Comparison of ENCODE assay signal across 23 mouse cellular contexts in the genomic region with DNA sequence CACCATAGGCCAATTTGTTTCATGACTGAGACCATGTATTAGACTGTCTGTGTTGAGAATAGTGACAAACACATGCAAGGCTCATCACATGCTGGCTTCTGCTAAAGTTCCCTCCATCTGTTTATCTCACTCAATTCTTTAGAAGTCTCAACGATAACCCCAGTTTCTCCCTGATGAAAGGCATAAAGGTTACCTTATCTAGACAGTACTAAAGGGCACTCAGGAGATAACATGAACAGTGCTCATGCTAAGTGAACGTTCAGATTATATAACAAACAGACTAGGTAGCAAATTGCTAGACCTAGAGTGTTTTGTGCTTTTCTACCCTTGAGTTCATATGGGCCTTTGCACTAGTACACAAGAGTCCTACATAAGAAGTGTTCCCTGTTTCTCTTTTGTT.
"Had no signal": no experiment of that assay in that cellular context is flagged by ENCODE, and none has a peak within 500 bp of the region (broad histone marks: within the 10 kb centered on the region; RNA-seq: fewer than 3 reads in every experiment).

No protein-coding gene starts in this region.

- H3K27me3 ChIP-seq: kidney, embryonic 15.5 days; limb, embryonic 15.5 days; lung, embryonic 15.5 days; megakaryocyte, embryonic 14.5 days; neural tube, embryonic 12.5 days; neural tube, embryonic 15.5 days; stomach, embryonic 15.5 days had no signal

- H3K4me3 ChIP-seq: kidney, embryonic 15.5 days; layer of hippocampus, adult 2 months; limb, embryonic 15.5 days; lung, embryonic 15.5 days; megakaryocyte, embryonic 14.5 days; midbrain, embryonic 10.5 days; neural tube, embryonic 12.5 days; neural tube, embryonic 15.5 days; stomach, embryonic 15.5 days had no signal

- H3K27ac ChIP-seq: kidney, embryonic 15.5 days; layer of hippocampus, adult 2 months; lung, embryonic 15.5 days; midbrain, embryonic 10.5 days; neural tube, embryonic 12.5 days; neural tube, embryonic 15.5 days; stomach, embryonic 15.5 days had no signal

- H3K4me1 ChIP-seq: kidney, embryonic 15.5 days; lung, embryonic 15.5 days; midbrain, embryonic 10.5 days; neural tube, embryonic 12.5 days; neural tube, embryonic 15.5 days; stomach, embryonic 15.5 days had no signal

- H3K9ac ChIP-seq: kidney, embryonic 15.5 days; limb, embryonic 15.5 days; lung, embryonic 15.5 days; neural tube, embryonic 12.5 days; neural tube, embryonic 15.5 days; stomach, embryonic 15.5 days had no signal

- H3K4me2 ChIP-seq: kidney, embryonic 15.5 days; limb, embryonic 15.5 days; lung, embryonic 15.5 days; neural tube, embryonic 12.5 days; neural tube, embryonic 15.5 days; stomach, embryonic 15.5 days had no signal

- DNase-seq: kidney, adult 11 months; kidney, adult 8-10 months; kidney, postnatal 10 days; kidney, postnatal 4 days; layer of hippocampus, adult 9-11 months; lung, adult 18-20 months; lung, postnatal 10 days; lung, postnatal 36 days; midbrain, embryonic 14.5 days; right cerebral cortex, adult 18-20 months; right cerebral cortex, postnatal 14 days; right cerebral cortex, postnatal 4 days; spleen, adult 18-20 months; thymus, postnatal 25 days had no signal

- H3K36me3 ChIP-seq: kidney, embryonic 15.5 days; limb, embryonic 15.5 days; lung, embryonic 15.5 days; midbrain, embryonic 10.5 days; neural tube, embryonic 12.5 days; neural tube, embryonic 15.5 days; stomach, embryonic 15.5 days had no signal

- H3K9me3 ChIP-seq: kidney, embryonic 15.5 days; limb, embryonic 15.5 days; lung, embryonic 15.5 days; megakaryocyte, embryonic 14.5 days; midbrain, embryonic 10.5 days; neural tube, embryonic 12.5 days; neural tube, embryonic 15.5 days; stomach, embryonic 15.5 days had no signal
